Mouse (Mus musculus) liver, embryonic 14.5 days (tissue): Measurements from ENCODE around the gene Stac2. TPM values are rescaled to one million over a fixed set of nuclear protein-coding genes. Genes with fewer than 3 reads are reported as not detected.

ENCODE experiments used
- ATAC-seq: fragments of 200-750 bp; cut with Nextera tagmentation; 2 replicates; pipeline ENCODE4 v1.8.0; 2017; ENCODE audit warnings: moderate number of reproducible peaks, mild to moderate bottlenecking, moderate library complexity; ENCODE audit not compliant: insufficient read depth
- DNase-seq, 3 experiments: peaks; one replicate each; pipeline ENCODE4 v3.0.0-alpha.2; 2012 to 2013; ENCODE audit warnings: low read depth in 3 of 3, low spot score in 3 of 3
- H3K27ac ChIP-seq: fragments of 300-500 bp; sonication (generic); 2 replicates; pipeline ENCODE4 v1.5.1; 2014; ENCODE audit warnings: moderate library complexity, mild to moderate bottlenecking, control low read depth, inconsistent platforms
- H3K27me3 ChIP-seq: fragments of 300-500 bp; sonication (generic); 2 replicates; pipeline ENCODE4 v1.6.1; 2014; ENCODE audit warnings: mild to moderate bottlenecking, low read length, moderate library complexity; ENCODE audit not compliant: control insufficient read depth, insufficient read depth
- H3K36me3 ChIP-seq: fragments of 300-500 bp; sonication (generic); replicated peaks from 2 replicates; pipeline ENCODE4 v1.6.1; 2014; ENCODE audit warnings: low read depth; ENCODE audit not compliant: control insufficient read depth, insufficient read depth
- H3K4me1 ChIP-seq, 2 experiments: fragments of 200-500 bp in 1 of 2; fragments of 300-500 bp in 1 of 2; sonication (generic) in 1 of 2; replicated peaks; 2 replicates each; pipeline ENCODE4 v1.6.1; 2012 to 2014; ENCODE audit warnings: antibody characterized with exemption in 1 of 2, inconsistent platforms in 1 of 2, low read length in 1 of 2; ENCODE audit not compliant: control insufficient read depth in 2 of 2, insufficient read depth in 2 of 2
- H3K4me2 ChIP-seq: fragments of 300-500 bp; sonication (generic); 2 replicates; pipeline ENCODE4 v1.6.1; 2014; ENCODE audit warnings: low read depth, mild to moderate bottlenecking, control low read depth, moderate library complexity
- H3K4me3 ChIP-seq, 2 experiments: fragments of 200-500 bp in 1 of 2; fragments of 300-500 bp in 1 of 2; sonication (generic) in 1 of 2; 2 replicates each; pipeline ENCODE4 v1.5.1; 2012 to 2014; ENCODE audit warnings: low read depth in 2 of 2, low read length in 2 of 2, mild to moderate bottlenecking in 2 of 2, control low read depth in 1 of 2, inconsistent platforms in 1 of 2, moderate library complexity in 1 of 2; ENCODE audit not compliant: insufficient read depth in 1 of 2
- H3K9ac ChIP-seq: fragments of 300-500 bp; sonication (generic); replicated peaks from 2 replicates; pipeline ENCODE4 v1.6.1; 2014; ENCODE audit warnings: mild to moderate bottlenecking, control low read depth, moderate library complexity
- H3K9me3 ChIP-seq: fragments of 300-500 bp; sonication (generic); 2 replicates; pipeline ENCODE4 v1.6.1; 2016; ENCODE audit warnings: low read length, mixed read lengths; ENCODE audit not compliant: control insufficient read depth
- CTCF ChIP-seq: IDR thresholded peaks from 2 replicates; pipeline ENCODE4 v1.5.1; 2016; ENCODE audit warnings: antibody characterized with exemption, low read depth, control low read depth
- EP300 ChIP-seq: IDR thresholded peaks from 2 replicates; pipeline ENCODE4 v1.6.1; 2016; ENCODE audit warnings: antibody characterized with exemption, low read depth
- WGBS: fragments of 180-500 bp; shearing (Covaris S2); extraction: QIAGEN DNeasy Blood & Tissue Kit; methylation state at CpG from one replicate; pipeline ENCODE4 v1.1.7; 2014; ENCODE audit not compliant: insufficient replicate concordance; 5-methylcytosine and 5-hydroxymethylcytosine counted together
- polyA plus RNA-seq, 2 experiments: library from polyadenylated mRNA; depleted of rRNA in 1 of 2; stranded (reverse) in 1 of 2; unstranded in 1 of 2; fragments of >200 nt; fragmentation: Nextera tagmentation in 1 of 2; extraction: Ambion mirVana in 1 of 2; gene quantifications; 2 replicates each; pipeline versions ENCODE4 v1.2.1 to v1.2.3; 2012 to 2014

Stac2 gene
- polyA plus RNA-seq, 2 experiments, result not detected

DNA sequence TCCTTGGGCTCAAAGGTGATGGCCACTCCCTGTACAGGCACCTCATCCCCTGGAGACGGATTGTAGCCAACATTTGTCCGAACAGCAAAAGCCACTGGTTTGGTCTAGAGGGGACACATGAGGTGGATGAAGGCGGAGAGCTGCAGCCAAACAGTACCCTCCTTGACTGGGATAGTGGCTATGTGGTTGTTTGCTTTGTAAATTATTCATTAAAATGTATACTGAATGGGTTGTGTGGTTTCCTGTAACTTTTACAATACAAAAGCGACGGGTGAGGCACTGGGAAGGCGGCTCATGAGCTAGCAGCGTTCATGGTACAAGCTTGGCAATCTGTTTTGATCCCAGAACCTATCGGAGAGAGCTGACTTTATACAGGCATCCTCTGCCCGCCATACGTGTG, 40.4 kb downstream of the Stac2 start:
- WGBS, result 66% methylated on average over 10 of the region's 10 CpGs
- Histone ChIP-seq H3K27me3 (no peaks in the 10 kb centered on the region), H3K4me1 (no peaks in the 10 kb centered on the region), H3K36me3 (no peaks in the 10 kb centered on the region), H3K4me3 (no peak overlapping the region), H3K27ac (no peak overlapping the region), H3K9ac (no peak overlapping the region), H3K9me3 (no peaks in the 10 kb centered on the region), H3K4me2 (no peak overlapping the region)
- TF ChIP-seq CTCF (no peak), EP300 (no peak)
- ATAC-seq, result no peak
- DNase-seq, result no peak

DNA sequence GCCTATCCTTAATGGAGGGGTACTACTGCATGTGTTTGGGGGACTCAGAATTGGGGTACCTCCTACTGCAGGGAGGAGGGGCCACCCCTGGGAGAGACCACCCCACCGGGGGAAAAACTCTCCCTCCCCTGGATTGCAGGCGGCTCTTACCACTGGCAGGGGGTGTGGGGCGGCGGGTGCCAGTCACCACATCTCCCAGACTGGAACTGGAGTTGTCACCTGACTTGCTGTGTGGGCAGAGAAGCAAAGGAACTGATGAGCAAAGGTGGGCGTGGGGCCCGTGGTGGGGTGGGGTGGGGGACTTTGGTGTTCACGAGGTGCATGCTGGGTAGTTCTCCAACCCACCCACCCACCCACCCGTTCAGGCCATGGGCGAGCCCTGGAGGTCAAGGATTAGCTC, 41.5 kb downstream of the Stac2 start:
- H3K4me2 ChIP-seq, result no peak overlapping the region
- no peak overlapping the region for H3K27ac ChIP-seq
- TF ChIP-seq EP300 (no peak), CTCF (no peak)
- H3K9ac ChIP-seq, result no peak overlapping the region
- no peaks in the 10 kb centered on the region for H3K4me1 ChIP-seq
- H3K27me3 ChIP-seq, result no peaks in the 10 kb centered on the region
- 47% methylated on average over 9 of the region's 9 CpGs for WGBS
- ATAC-seq (no peak), DNase-seq (no peak)
- no peaks in the 10 kb centered on the region for H3K36me3 ChIP-seq
- no peak overlapping the region for H3K4me3 ChIP-seq
- no peaks in the 10 kb centered on the region for H3K9me3 ChIP-seq

DNA sequence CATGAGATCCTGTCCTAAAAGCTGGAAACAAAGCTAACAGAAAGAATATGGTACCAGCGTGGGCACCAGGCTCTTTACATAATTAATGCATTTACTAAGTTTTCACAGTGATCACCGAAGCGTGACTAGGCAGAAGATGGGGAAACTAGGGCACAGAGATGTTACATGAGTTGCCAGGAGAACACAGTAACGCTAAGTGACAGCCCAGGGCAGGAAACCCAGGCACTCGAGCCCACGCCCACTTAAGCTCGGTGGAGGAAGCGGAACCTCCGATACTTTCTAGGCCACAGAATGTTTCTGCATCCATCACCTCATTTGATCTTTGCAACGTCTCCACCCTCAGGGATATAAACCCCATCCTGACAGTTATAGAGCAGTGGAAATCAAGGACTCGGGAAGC, 45.2 kb downstream of the Stac2 start:
- DNase-seq, result no peak
- Histone ChIP-seq H3K36me3 (no peaks in the 10 kb centered on the region), H3K4me2 (no peak overlapping the region), H3K9me3 (no peaks in the 10 kb centered on the region), H3K4me3 (no peak overlapping the region), H3K27ac (no peak overlapping the region), H3K9ac (no peak overlapping the region), H3K27me3 (no peaks in the 10 kb centered on the region), H3K4me1 (no peaks in the 10 kb centered on the region)
- no peak for ATAC-seq
- TF ChIP-seq CTCF, result no peak
- no peak for TF ChIP-seq EP300
- WGBS, result 43% methylated on average over 11 of the region's 11 CpGs

DNA sequence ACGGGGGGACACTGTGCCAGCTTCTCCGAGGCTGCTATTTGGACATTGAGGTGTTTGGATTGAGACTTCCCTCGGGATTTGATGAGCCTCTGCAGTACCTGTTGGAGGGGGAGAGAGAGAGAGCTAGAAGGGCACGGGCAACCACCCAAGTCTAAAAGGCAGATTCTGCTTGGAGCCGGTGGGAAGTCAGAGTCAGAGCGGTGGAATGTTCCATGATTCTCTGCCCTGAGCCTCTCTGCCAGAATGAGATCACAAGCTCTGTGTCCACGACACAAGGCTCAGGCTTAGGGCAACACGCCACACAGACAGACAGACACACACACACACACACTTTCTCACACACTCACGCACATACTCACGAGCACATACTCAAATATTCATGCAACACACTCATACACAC, 47.6 kb downstream of the Stac2 start:
- Histone ChIP-seq H3K27ac (no peak overlapping the region), H3K27me3 (peaks cover 7% of the 10 kb centered on the region), H3K36me3 (no peaks in the 10 kb centered on the region), H3K4me1 (0 out of 4 replicates have a peak, but pooled peaks cover 0 to 2% of the 10 kb centered on the region in 2 experiments), H3K9ac (no peak overlapping the region), H3K4me2 (no peak overlapping the region), H3K9me3 (no peaks in the 10 kb centered on the region), H3K4me3 (no peak overlapping the region)
- DNase-seq, result no peak
- TF ChIP-seq EP300 (no peak), CTCF (no peak)
- no peak for ATAC-seq
- 73% methylated on average over 10 of the region's 10 CpGs for WGBS

DNA sequence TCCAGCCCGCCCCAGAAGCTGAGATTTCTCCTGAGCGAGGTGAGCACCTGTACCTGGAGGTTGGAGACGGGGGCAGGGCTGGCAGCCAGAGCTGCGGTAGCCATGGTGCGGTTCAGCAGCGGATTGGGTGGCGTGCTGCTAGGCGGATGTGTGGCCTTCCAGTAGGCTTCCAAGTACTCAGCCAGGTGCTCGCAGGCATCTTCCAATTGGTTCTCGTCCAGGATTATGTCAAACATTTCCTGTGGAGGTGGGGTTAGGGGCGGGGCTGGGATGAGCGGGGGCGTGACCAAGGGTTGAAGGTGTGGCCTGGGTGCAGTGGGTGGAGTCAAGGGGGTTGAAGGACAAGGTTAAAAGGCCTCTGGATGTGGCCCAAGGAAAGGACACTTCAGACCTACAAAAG, 48.2 kb downstream of the Stac2 start:
- Histone ChIP-seq H3K27ac (no peak overlapping the region), H3K4me3 (no peak overlapping the region), H3K9me3 (no peaks in the 10 kb centered on the region), H3K36me3 (no peaks in the 10 kb centered on the region), H3K4me1 (peaks cover 0 to 4% of the 10 kb centered on the region in 2 experiments; a peak in 1 of 4 replicates), H3K27me3 (peaks cover 7% of the 10 kb centered on the region), H3K9ac (no peak overlapping the region), H3K4me2 (no peak overlapping the region)
- 34% methylated on average over 13 of the region's 13 CpGs for WGBS
- ATAC-seq, result 0 out of 2 replicates have a peak, but pooled peaks have one; percentile 32
- DNase-seq, result no peak
- TF ChIP-seq EP300 (no peak), CTCF (no peak)
